8 mouse cellular contexts compared by ENCODE assay signal in the genomic region with DNA sequence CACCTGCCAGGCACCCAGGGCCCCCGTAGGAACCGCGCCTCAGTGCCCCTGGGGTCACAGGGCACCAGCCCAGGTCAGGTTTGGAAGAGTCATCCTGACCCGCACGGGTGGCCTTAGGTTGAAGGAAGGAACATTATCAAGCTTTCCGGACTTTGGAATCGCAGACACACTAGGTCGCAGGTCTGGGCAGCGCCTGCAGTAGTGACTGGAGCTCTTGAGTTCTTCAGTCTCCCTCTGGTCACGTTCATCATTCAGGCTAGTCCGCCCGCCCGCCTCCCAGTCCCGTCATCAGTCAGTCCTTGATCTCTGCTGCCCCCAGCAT. TPM values are rescaled to one million over a fixed set of nuclear protein-coding genes. Genes with fewer than 3 reads are reported as not detected.
DNase-seq lines count a peak whose midpoint lies in the region; ATAC-seq and TF ChIP-seq lines count a peak whose summit lies in the region.

No protein-coding gene starts in this region.

- ATAC-seq in heart, postnatal 0 days (ENCODE audit: insufficient read depth, low read depth) = no peak
- ATAC-seq in limb, embryonic 15.5 days (ENCODE audit: insufficient number of reproducible peaks, low FRiP score, low TSS enrichment, low read depth) = no peak
- peak; percentile 47 for ATAC-seq in stomach, postnatal 0 days (ENCODE audit: low FRiP score, low TSS enrichment)

- no peaks in the 10 kb centered on the region for H3K9me3 ChIP-seq in E14TG2a.4 (ENCODE audit: low read length)
- no peaks in the 10 kb centered on the region for H3K9me3 ChIP-seq in heart, postnatal 0 days (replicated peaks; ENCODE audit: control insufficient read depth, low read length)
- H3K9me3 ChIP-seq in limb, embryonic 15.5 days = no peaks in the 10 kb centered on the region
- no peaks in the 10 kb centered on the region for H3K9me3 ChIP-seq in stomach, postnatal 0 days (ENCODE audit: control insufficient read depth, low read length)

- H3K9ac ChIP-seq in heart, postnatal 0 days (replicated peaks; ENCODE audit: low read depth, low read length) = peak overlapping the region; percentile 14; the same call in 1 of the 2 replicates
- H3K9ac ChIP-seq in limb, embryonic 15.5 days = peak overlapping the region; percentile 39; the same call in 1 of the 2 replicates
- peak overlapping the region; percentile 57 for H3K9ac ChIP-seq in stomach, postnatal 0 days (ENCODE audit: low read length)

- H3K4me1 ChIP-seq in E14TG2a.4 (replicated peaks; ENCODE audit: low read depth, low read length) = peaks cover 41% of the 10 kb centered on the region
- no peaks in the 10 kb centered on the region for H3K4me1 ChIP-seq in heart, postnatal 0 days (ENCODE audit: control insufficient read depth, insufficient read depth)
- peaks cover 51% of the 10 kb centered on the region for H3K4me1 ChIP-seq in limb, embryonic 15.5 days
- H3K4me1 ChIP-seq in stomach, postnatal 0 days (replicated peaks; ENCODE audit: control insufficient read depth, insufficient read depth) = peaks cover 3% of the 10 kb centered on the region; the same call in 1 of the 2 replicates

- H3K27me3 ChIP-seq in E14TG2a.4 (ENCODE audit: insufficient read depth, low read length) = peaks cover 53% of the 10 kb centered on the region
- H3K27me3 ChIP-seq in heart, postnatal 0 days (ENCODE audit: control insufficient read depth, insufficient read depth, low read length) = 0 out of 2 replicates have a peak, but pooled peaks cover 7% of the 10 kb centered on the region
- peaks cover 8% of the 10 kb centered on the region; the same call in 1 of the 2 replicates for H3K27me3 ChIP-seq in limb, embryonic 15.5 days
- H3K27me3 ChIP-seq in stomach, postnatal 0 days (ENCODE audit: control insufficient read depth, insufficient read depth, low read length) = no peaks in the 10 kb centered on the region

- no peak for TF ChIP-seq CTCF in E14TG2a.4 (conservative IDR thresholded peaks at IDR 0.05; ENCODE audit: low read length)
- no peak for TF ChIP-seq CTCF in heart, postnatal 0 days (IDR thresholded peaks at IDR 0.05; ENCODE audit: low read depth)
- no peak for TF ChIP-seq CTCF in stomach, postnatal 0 days (IDR thresholded peaks at IDR 0.05; ENCODE audit: low read depth)

- 4% methylated on average over 14 of the region's 14 CpGs for WGBS in heart, postnatal 0 days
- 5% methylated on average over 14 of the region's 14 CpGs for WGBS in limb, embryonic 15.5 days
- WGBS in stomach, postnatal 0 days = 7% methylated on average over 14 of the region's 14 CpGs

- H3K27ac ChIP-seq in heart, postnatal 0 days (ENCODE audit: low read depth) = no peak overlapping the region
- H3K27ac ChIP-seq in limb, embryonic 15.5 days = peak overlapping the region; percentile 65
- H3K27ac ChIP-seq in stomach, postnatal 0 days (replicated peaks) = peak overlapping the region; percentile 71

- TF ChIP-seq EP300 in heart, postnatal 0 days (IDR thresholded peaks at IDR 0.05; ENCODE audit: low read depth) = no peak
- TF ChIP-seq EP300 in stomach, postnatal 0 days (optimal IDR thresholded peaks at IDR 0.05) = no peak

- H3K4me3 ChIP-seq in E14TG2a.4 (replicated peaks; ENCODE audit: low read length) = peak overlapping the region; percentile 73
- peak overlapping the region; percentile 42 for H3K4me3 ChIP-seq in heart, postnatal 0 days (ENCODE audit: low read depth, low read length)
- peak overlapping the region; percentile 40 for H3K4me3 ChIP-seq in limb, embryonic 15.5 days
- H3K4me3 ChIP-seq in stomach, postnatal 0 days (ENCODE audit: low read depth, low read length) = peak overlapping the region; percentile 36

- H3K36me3 ChIP-seq in E14TG2a.4 (ENCODE audit: insufficient read depth, low read length) = no peaks in the 10 kb centered on the region
- H3K36me3 ChIP-seq in heart, postnatal 0 days (replicated peaks; ENCODE audit: control insufficient read depth, insufficient read depth, low read length) = no peaks in the 10 kb centered on the region
- no peaks in the 10 kb centered on the region for H3K36me3 ChIP-seq in limb, embryonic 15.5 days
- H3K36me3 ChIP-seq in stomach, postnatal 0 days (ENCODE audit: control insufficient read depth, insufficient read depth, low read length) = no peaks in the 10 kb centered on the region

- peak overlapping the region; percentile 71 for H3K4me2 ChIP-seq in heart, postnatal 0 days (ENCODE audit: low read depth, low read length)
- H3K4me2 ChIP-seq in limb, embryonic 15.5 days = peak overlapping the region; percentile 74
- peak overlapping the region; percentile 75 for H3K4me2 ChIP-seq in stomach, postnatal 0 days (replicated peaks; ENCODE audit: low read depth)

- DNase-seq in adrenal gland, adult 2 months = peak; percentile 35
- no peak for DNase-seq in adrenal gland, postnatal 10 days
- no peak for DNase-seq in heart, postnatal 0 days (ENCODE audit: low spot score)
- peak; percentile 62 for DNase-seq in stomach, postnatal 0 days (ENCODE audit: low spot score)
- no peak for DNase-seq in left cerebral cortex, adult 9 months (ENCODE audit: low spot score in 2 of 2)
- no peak for DNase-seq in urinary bladder, postnatal 14 days (ENCODE audit: low spot score)

RNA-seq across cellular contexts. Expression of a gene that starts 0.6 kb away (rescaled TPM):
- total RNA-seq in adrenal gland, adult 2 months (2021) = 1 to 10 TPM; 1.3 to 2.0 TPM
- polyA plus RNA-seq in adrenal gland, adult 2 months (2012; rRNA removed) = 5.0 and 6.1 TPM in 2 replicates
- 1 to 10 TPM; 7.1 to 9.1 TPM for total RNA-seq in adrenal gland, postnatal 10 days (2021)
- 11.7 and 13.1 TPM in 2 replicates for total RNA-seq in heart, postnatal 0 days (2014; rRNA removed; ENCODE audit: low replicate concordance)
- polyA plus RNA-seq in heart, postnatal 0 days (2015; fragmentation: Nextera tagmentation; extraction: Ambion mirVana) = 1.2 and 1.4 TPM in 2 replicates
- polyA plus RNA-seq in limb, embryonic 15.5 days (2015; fragmentation: Nextera tagmentation; extraction: Ambion mirVana) = 4.9 and 5.9 TPM in 2 replicates
- polyA plus RNA-seq in stomach, postnatal 0 days (2015; fragmentation: Nextera tagmentation; extraction: Ambion mirVana) = 2.1 and 2.5 TPM in 2 replicates

Comparison
In these comparisons a context has a peak if more than half of its experiments do, and no peak if none do; other contexts are left out.
1. DNase-seq: peak in adrenal gland, adult 2 months (single experiment) and stomach, postnatal 0 days (single experiment); none in adrenal gland, postnatal 10 days (single experiment), heart, postnatal 0 days (single experiment), left cerebral cortex, adult 9 months (0 of 2) and urinary bladder, postnatal 14 days (single experiment).
2. Peak in every context shown above with its lines, with median percentiles within 50 percentile points of each other: H3K4me3 ChIP-seq, H3K4me2 ChIP-seq and H3K9ac ChIP-seq.